Mouse (Mus musculus) spleen, adult 2 months (tissue): ENCODE data around the gene Tdrd7.

Source experiments
- CTCF ChIP-seq: fragments of 200-500 bp; IDR thresholded peaks from 2 replicates; pipeline ENCODE4 v1.5.1; 2011; ENCODE audit warnings: mild to moderate bottlenecking, inconsistent platforms; ENCODE audit not compliant: insufficient read depth, insufficient read length, insufficient replicate concordance; ENCODE audit errors: extremely low read depth
- POLR2A ChIP-seq: fragments of 200-500 bp; IDR thresholded peaks from 2 replicates; pipeline ENCODE4 v1.6.1; 2011; ENCODE audit warnings: low read depth, low read length, inconsistent platforms

- TF ChIP-seq CTCF (no peak), POLR2A (no peak)
Observed at GRCm38 (mm10) chr4:46069851-46070482, 104.8 kb downstream of the Tdrd7 start.
